10 mouse cellular contexts compared by ENCODE assay signal in the genomic region with DNA sequence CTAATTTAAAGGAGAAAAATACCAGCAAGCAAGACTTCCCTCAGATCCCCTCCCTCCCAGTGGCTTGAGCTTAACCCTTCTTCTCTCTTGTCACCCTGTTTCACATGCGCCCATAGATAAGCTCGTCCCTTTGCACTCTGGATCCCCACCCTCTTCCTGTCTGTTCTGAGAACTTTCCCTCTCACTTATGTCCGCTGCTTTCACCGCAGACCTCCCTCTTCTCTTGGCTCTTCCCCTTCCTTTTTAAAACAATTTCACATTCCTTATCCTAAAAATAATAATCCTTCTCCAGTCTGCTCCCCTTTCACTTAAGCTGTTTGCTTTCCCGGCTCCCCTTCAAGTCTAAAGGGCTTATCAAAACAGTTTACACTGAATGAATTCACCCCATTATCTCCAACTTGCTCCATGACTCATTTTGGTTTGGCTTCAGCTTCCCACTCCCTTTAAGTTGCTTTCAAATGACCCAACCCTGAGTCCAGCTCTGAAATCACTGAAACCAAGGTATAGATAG.
DNase-seq lines count a peak whose midpoint lies in the region; ATAC-seq lines count a peak whose summit lies in the region.
"Had no signal": no experiment of that assay in that cellular context is flagged by ENCODE, and none has a peak within 500 bp of the region (broad histone marks: within the 10 kb centered on the region; RNA-seq: fewer than 3 reads in every experiment).

No protein-coding gene starts in this region.

- H3K4me2 ChIP-seq in liver, embryonic 12.5 days = peak overlapping the region; percentile 63
- H3K4me2 ChIP-seq in midbrain, embryonic 11.5 days = no peak overlapping the region
- H3K4me2 ChIP-seq: embryonic facial prominence, embryonic 12.5 days had no signal

- WGBS in liver, embryonic 12.5 days (ENCODE audit: insufficient replicate concordance) = 8% methylated on average over 5 of the region's 5 CpGs
- WGBS in midbrain, embryonic 11.5 days = 66% methylated on average over 5 of the region's 5 CpGs

- H3K27me3 ChIP-seq in liver, embryonic 12.5 days (replicated peaks) = no peaks in the 10 kb centered on the region
- no peaks in the 10 kb centered on the region for H3K27me3 ChIP-seq in midbrain, embryonic 11.5 days (ENCODE audit: control insufficient read depth, insufficient read depth, low read length)
- H3K27me3 ChIP-seq: embryonic facial prominence, embryonic 12.5 days had no signal

- peaks cover 44% of the 10 kb centered on the region for H3K4me1 ChIP-seq in liver, embryonic 12.5 days
- H3K4me1 ChIP-seq in midbrain, embryonic 11.5 days (ENCODE audit: control insufficient read depth, insufficient read depth, low read length) = no peaks in the 10 kb centered on the region
- H3K4me1 ChIP-seq: embryonic facial prominence, embryonic 12.5 days had no signal

- H3K9me3 ChIP-seq in liver, embryonic 12.5 days (replicated peaks) = no peaks in the 10 kb centered on the region
- H3K9me3 ChIP-seq in midbrain, embryonic 11.5 days (ENCODE audit: control insufficient read depth, low read length) = no peaks in the 10 kb centered on the region
- H3K9me3 ChIP-seq: embryonic facial prominence, embryonic 12.5 days had no signal

- peak; percentile 95 for DNase-seq in heart, adult 11 months
- no peak for DNase-seq in heart, postnatal 25 days (ENCODE audit: low spot score)
- peak; percentile 76 for DNase-seq in 3T3-L1 (ENCODE audit: low read depth, low spot score)
- no peak for DNase-seq in midbrain, embryonic 11.5 days (ENCODE audit: low spot score, missing footprints)
- DNase-seq in urinary bladder, postnatal 4 days (ENCODE audit: low spot score in 2 of 2) = no peak
- DNase-seq in left cerebral cortex, adult 18-20 months (ENCODE audit: low spot score in 2 of 2) = no peak

- peak overlapping the region; percentile 30 for H3K4me3 ChIP-seq in liver, embryonic 12.5 days
- no peak overlapping the region for H3K4me3 ChIP-seq in midbrain, embryonic 11.5 days (ENCODE audit: low read depth, low read length)
- H3K4me3 ChIP-seq: embryonic facial prominence, embryonic 12.5 days had no signal

- peak overlapping the region; percentile 18; the same call in 1 of the 2 replicates for H3K9ac ChIP-seq in liver, embryonic 12.5 days
- no peak overlapping the region for H3K9ac ChIP-seq in midbrain, embryonic 11.5 days (ENCODE audit: low read length)
- H3K9ac ChIP-seq: embryonic facial prominence, embryonic 12.5 days had no signal

- intact Hi-C loops in heart, postnatal 25 days (cut with DNase I) = loop anchor here (5.0 kb wide), 1 partner anchor 107 kb away; no protein-coding TSS in a partner anchor

- ATAC-seq in erythroid progenitor cell, adult 5-6 weeks (replicated peaks; ENCODE audit: low FRiP score, poor library complexity, severe bottlenecking) = peak; percentile 68
- peak; percentile 92 for ATAC-seq in liver, embryonic 12.5 days
- no peak for ATAC-seq in midbrain, embryonic 11.5 days (ENCODE audit: low FRiP score)
- ATAC-seq: inflammation-experienced regulatory T-cells, adult 6 months had no signal

- peak overlapping the region; percentile 93 for H3K27ac ChIP-seq in liver, embryonic 12.5 days
- H3K27ac ChIP-seq in midbrain, embryonic 11.5 days (ENCODE audit: low read depth, low read length) = no peak overlapping the region
- H3K27ac ChIP-seq: embryonic facial prominence, embryonic 12.5 days had no signal

- H3K36me3 ChIP-seq in liver, embryonic 12.5 days = no peaks in the 10 kb centered on the region
- H3K36me3 ChIP-seq in midbrain, embryonic 11.5 days (ENCODE audit: control insufficient read depth, insufficient read depth, low read length) = no peaks in the 10 kb centered on the region
- H3K36me3 ChIP-seq: embryonic facial prominence, embryonic 12.5 days had no signal

Comparison
In these comparisons a context has a peak if more than half of its experiments do, and no peak if none do; other contexts are left out.
1. DNase-seq: peak in heart, adult 11 months (single experiment) and 3T3-L1 (single experiment); none in heart, postnatal 25 days (single experiment), midbrain, embryonic 11.5 days (single experiment), urinary bladder, postnatal 4 days (0 of 2) and left cerebral cortex, adult 18-20 months (0 of 2).